Mouse (Mus musculus) kidney, postnatal 36 days (tissue): Measurements from ENCODE around the gene Olfr1502.
"Not testable (repeated sequence)": the region's sequence is repeated elsewhere in the genome, so short reads cannot be mapped to it uniquely, and the experiment has no call there.

Source experiments
- DNase-seq, 2 experiments: peaks; one replicate each; pipeline ENCODE4 v3.0.0; 2021 to 2022; ENCODE audit warnings: mixed read lengths in 2 of 2

Olfr1502 gene

GRCm38 (mm10) chr19:13861495-13861894, at the start of gene Olfr1502:
Gene Olfr1502 (plus strand): TSS chr19:13861795.
- DNase-seq, result no peak

GRCm38 (mm10) chr19:13812823-13813222, 48.8 kb upstream of the Olfr1502 start:
- DNase-seq, result no peak

GRCm38 (mm10) chr19:13818827-13819226, 42.8 kb upstream of the Olfr1502 start:
- DNase-seq, result no peak

- DNase-seq, result no peak
Observed at GRCm38 (mm10) chr19:13819347-13819746, 42.2 kb upstream of the Olfr1502 start, which contains the start of gene Olfr1499. Gene Olfr1499 (minus strand): TSS chr19:13819447.

- DNase-seq, result no peak
Observed at GRCm38 (mm10) chr19:13820847-13821246, 40.7 kb upstream of the Olfr1502 start.

GRCm38 (mm10) chr19:13828447-13828846, 33.1 kb upstream of the Olfr1502 start:
- no peak for DNase-seq

- DNase-seq, result no peak
Observed at GRCm38 (mm10) chr19:13830388-13830787, 31.2 kb upstream of the Olfr1502 start, which contains the start of gene Olfr1500. Gene Olfr1500 (minus strand): TSS chr19:13830488.

GRCm38 (mm10) chr19:13850592-13850991, 11.0 kb upstream of the Olfr1502 start, which contains the start of gene Olfr1501:
Gene Olfr1501 (minus strand): TSS chr19:13850692.
- DNase-seq, result not testable (repeated sequence)

GRCm38 (mm10) chr19:13897828-13898227, 36.2 kb downstream of the Olfr1502 start, which contains the start of gene Olfr1504:
Gene Olfr1504 (minus strand): TSS chr19:13897928.
- no peak for DNase-seq
